Mouse (Mus musculus) megakaryocyte, embryonic 14.5 days (primary cell): Measurements from ENCODE around the gene Gm20388. TPM values are rescaled to one million over a fixed set of nuclear protein-coding genes. Genes with fewer than 3 reads are reported as not detected.

Experiments
- H3K27me3 ChIP-seq: replicated peaks from 2 replicates; pipeline ENCODE3; 2012; ENCODE audit warnings: inconsistent platforms
- H3K36me3 ChIP-seq: replicated peaks from 2 replicates; pipeline ENCODE3; 2012; ENCODE audit warnings: low read length, inconsistent platforms, mixed read lengths
- H3K4me1 ChIP-seq: 2 replicates; pipeline ENCODE4 v1.6.1; 2012; ENCODE audit warnings: inconsistent platforms
- H3K4me3 ChIP-seq: replicated peaks from 2 replicates; pipeline ENCODE3; 2012; ENCODE audit warnings: moderate library complexity, mild to moderate bottlenecking, inconsistent platforms
- H3K9me3 ChIP-seq: 2 replicates; pipeline ENCODE4 v1.6.1; 2012; ENCODE audit warnings: inconsistent platforms
- FLI1 ChIP-seq: IDR thresholded peaks from 2 replicates; pipeline ENCODE4 v1.6.1; 2012; ENCODE audit warnings: low read length, inconsistent platforms, mixed read lengths
- GATA1 ChIP-seq: IDR thresholded peaks from 3 replicates; pipeline ENCODE4 v1.6.1; 2012; ENCODE audit warnings: mixed read lengths, low read length, inconsistent platforms, borderline replicate concordance
- polyA plus RNA-seq: library from polyadenylated mRNA; stranded (reverse); fragments of >175 nt; gene quantifications from 2 replicates; pipeline ENCODE4 v1.2.3, GENCODE M21; 2012; ENCODE audit warnings: low replicate concordance; ENCODE audit not compliant: insufficient read depth

Gm20388 gene
- polyA plus RNA-seq, 1 experiment, result 111 TPM

DNA sequence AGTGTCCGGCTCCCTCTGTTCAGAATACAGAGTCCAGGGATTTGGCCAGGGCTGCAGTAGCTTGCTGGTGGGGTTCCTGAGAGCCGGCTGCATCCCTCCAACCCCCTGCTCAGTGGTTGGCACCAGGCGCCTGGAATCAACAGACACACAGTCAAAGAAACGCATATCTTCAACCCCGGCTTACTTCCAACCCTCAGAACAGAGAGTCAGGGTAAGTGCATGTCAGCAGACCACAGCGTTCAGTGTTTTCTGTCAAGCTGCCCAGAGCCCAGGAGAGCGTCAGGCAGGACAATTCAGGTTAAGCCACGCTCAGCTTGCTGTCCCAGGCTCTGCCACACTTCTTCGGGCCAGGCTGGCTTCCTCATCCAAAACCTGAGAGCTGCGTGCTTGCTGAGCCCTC is 1770.8 kb downstream of the Gm20388 start:
- no peak overlapping the region for H3K4me3 ChIP-seq
- no peaks in the 10 kb centered on the region for H3K36me3 ChIP-seq
- 0 out of 2 replicates have a peak, but pooled peaks cover 3% of the 10 kb centered on the region for H3K4me1 ChIP-seq
- no peak for TF ChIP-seq FLI1
- no peak for TF ChIP-seq GATA1
- H3K27me3 ChIP-seq, result peaks cover 57% of the 10 kb centered on the region
- no peaks in the 10 kb centered on the region for H3K9me3 ChIP-seq

DNA sequence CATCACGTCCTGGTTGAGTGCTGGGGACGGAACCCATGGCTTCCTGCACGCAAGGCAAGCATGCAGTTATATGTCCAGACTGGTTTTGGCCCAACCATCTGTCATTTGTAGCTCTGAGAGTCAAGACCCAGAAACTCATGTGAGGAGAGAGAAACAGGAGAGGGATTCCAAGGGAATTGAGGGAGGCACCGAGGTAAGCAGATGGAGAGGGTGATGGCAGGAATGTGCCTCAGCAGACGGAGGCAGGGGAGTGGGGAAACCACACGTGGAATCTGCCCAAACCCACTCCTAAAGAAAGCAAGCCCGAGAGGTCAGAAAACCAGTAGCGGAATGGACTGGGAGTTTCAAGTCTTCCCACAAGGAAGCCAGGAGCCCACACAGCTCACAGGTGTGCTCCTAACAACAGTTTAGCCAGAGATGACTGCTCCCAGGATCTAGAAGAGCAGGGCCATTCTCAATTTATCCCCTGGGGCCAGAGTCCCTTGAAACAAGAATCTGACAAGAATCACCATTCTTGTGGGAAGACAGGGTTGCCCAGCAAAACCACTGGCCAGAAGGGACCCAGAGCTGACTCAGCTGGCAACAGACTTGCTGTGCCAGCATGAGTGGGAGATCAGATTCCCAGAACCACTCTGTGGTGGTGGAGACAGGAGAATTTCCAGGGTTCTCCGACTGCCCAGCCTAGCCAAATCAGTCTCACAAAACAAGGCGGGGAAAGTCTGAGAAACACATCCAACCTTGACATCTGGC is 1772.6 kb downstream of the Gm20388 start:
- no peak for TF ChIP-seq FLI1
- no peak for TF ChIP-seq GATA1
- Histone ChIP-seq H3K36me3 (no peaks in the 10 kb centered on the region), H3K4me3 (no peak overlapping the region), H3K4me1 (0 out of 2 replicates have a peak, but pooled peaks cover 3% of the 10 kb centered on the region), H3K9me3 (no peaks in the 10 kb centered on the region), H3K27me3 (peaks cover 59% of the 10 kb centered on the region)

DNA sequence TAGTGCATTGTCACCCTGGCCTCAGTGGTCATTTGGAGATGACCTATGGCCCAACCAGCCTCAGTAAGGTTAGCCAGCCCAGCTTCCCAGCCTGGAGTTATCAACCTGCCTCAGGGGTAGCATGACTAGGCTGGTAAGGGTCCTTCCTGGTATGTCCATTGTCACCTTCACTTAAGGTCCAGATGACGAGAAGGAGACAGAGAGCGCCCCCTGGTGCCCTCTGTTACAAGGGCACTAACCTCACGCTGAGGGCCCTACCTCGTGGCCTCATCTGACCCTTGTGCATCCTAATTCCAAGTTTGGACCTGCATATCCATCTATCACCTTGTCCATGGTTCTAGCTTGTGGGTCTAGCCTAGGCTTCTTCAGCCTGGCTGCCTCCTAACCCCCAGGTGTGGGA is 1774.8 kb downstream of the Gm20388 start:
- H3K9me3 ChIP-seq, result no peaks in the 10 kb centered on the region
- H3K27me3 ChIP-seq, result peaks cover 73% of the 10 kb centered on the region
- H3K4me1 ChIP-seq, result peaks cover 3% of the 10 kb centered on the region; the same call in 1 of the 2 replicates
- TF ChIP-seq GATA1 (no peak), FLI1 (no peak)
- no peaks in the 10 kb centered on the region for H3K36me3 ChIP-seq
- no peak overlapping the region for H3K4me3 ChIP-seq

DNA sequence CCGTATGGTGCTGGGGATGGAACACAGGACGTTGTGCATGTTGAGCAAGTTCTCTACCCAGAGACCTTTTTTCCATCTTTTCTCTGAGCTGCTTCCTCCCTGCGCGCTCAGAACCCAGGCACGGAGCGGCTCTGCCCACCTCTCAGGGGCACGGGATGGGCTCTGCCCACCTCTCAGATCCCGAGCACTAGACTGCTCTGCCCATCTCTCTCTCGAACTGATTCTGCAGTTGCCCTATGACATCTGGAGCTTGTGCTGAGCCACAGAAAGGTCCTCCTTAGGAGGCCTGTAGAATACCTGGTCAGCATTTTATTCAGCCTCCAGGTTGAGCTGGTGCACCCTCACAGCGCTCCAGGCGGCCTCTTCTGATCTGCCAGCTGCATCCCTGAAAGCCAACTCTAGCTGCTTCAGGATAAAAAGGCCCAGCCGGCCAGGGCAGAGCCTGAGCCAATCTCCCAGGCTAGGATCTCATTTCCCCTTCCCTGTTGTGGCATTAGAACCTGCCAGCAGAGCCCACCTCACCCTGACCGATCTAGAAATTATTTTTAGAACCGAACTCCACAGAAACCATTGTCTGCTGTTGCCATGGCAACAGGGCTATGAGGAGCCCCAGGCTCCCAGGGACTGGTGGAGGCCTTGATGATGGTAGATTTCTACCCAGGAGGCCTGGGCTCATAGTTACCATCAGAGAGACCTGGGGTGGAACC is 1777.0 kb downstream of the Gm20388 start:
- peaks cover 71% of the 10 kb centered on the region for H3K27me3 ChIP-seq
- no peaks in the 10 kb centered on the region for H3K36me3 ChIP-seq
- peaks cover 8% of the 10 kb centered on the region; the same call in 1 of the 2 replicates for H3K4me1 ChIP-seq
- H3K9me3 ChIP-seq, result peaks cover 19% of the 10 kb centered on the region
- no peak overlapping the region for H3K4me3 ChIP-seq
- TF ChIP-seq GATA1 (no peak), FLI1 (no peak)

DNA sequence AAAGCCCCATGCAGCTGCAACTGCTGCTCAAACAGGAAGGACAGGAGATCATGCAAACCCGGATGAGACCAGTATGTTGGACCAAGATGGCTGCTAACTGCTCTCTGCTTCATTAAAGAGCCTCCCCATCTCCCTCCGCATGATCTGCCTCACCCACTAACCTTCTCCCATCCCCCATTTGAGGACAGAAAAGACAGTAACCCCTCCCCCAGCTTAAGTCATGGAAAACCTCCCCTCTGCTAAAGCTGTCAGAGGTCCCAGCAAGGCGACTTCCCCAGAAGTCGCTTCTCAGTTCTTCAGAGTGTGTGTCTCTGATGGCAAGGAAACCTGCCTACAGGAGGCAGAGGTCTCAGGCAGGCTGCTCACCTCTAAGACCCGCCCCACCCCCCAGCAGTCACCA is 1777.9 kb downstream of the Gm20388 start:
- TF ChIP-seq GATA1 (no peak), FLI1 (no peak)

DNA sequence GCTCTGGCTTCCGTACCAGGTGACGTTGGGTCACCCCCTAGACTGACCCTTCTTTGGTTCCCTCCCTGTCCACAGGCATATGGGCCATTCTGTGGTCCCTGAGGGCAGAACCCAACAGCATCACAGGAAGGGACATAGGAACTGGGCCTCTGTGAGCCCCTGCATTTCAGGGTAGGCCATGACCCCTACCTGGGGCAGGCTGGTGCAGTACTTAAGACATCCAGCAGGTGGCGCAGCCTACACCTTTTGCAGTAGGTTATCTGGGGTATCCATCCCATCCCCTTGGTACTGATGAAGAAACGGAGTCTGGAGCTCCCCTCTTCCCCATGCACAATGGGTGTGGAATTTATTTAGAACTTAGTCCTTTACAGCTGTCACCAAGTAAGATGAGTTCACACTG is 1783.8 kb downstream of the Gm20388 start:
- Histone ChIP-seq H3K4me1 (peaks cover 17% of the 10 kb centered on the region; the same call in 1 of the 2 replicates), H3K9me3 (peaks cover 19% of the 10 kb centered on the region), H3K4me3 (no peak overlapping the region), H3K36me3 (no peaks in the 10 kb centered on the region), H3K27me3 (peaks cover 68% of the 10 kb centered on the region)
- no peak for TF ChIP-seq FLI1
- TF ChIP-seq GATA1, result no peak

More for the DNA sequence above, 1777.9 kb downstream of the Gm20388 start:
- Histone ChIP-seq H3K27me3 (peaks cover 66% of the 10 kb centered on the region), H3K4me3 (no peak overlapping the region), H3K36me3 (no peaks in the 10 kb centered on the region), H3K4me1 (peaks cover 8% of the 10 kb centered on the region; the same call in 1 of the 2 replicates), H3K9me3 (peaks cover 19% of the 10 kb centered on the region)

DNA sequence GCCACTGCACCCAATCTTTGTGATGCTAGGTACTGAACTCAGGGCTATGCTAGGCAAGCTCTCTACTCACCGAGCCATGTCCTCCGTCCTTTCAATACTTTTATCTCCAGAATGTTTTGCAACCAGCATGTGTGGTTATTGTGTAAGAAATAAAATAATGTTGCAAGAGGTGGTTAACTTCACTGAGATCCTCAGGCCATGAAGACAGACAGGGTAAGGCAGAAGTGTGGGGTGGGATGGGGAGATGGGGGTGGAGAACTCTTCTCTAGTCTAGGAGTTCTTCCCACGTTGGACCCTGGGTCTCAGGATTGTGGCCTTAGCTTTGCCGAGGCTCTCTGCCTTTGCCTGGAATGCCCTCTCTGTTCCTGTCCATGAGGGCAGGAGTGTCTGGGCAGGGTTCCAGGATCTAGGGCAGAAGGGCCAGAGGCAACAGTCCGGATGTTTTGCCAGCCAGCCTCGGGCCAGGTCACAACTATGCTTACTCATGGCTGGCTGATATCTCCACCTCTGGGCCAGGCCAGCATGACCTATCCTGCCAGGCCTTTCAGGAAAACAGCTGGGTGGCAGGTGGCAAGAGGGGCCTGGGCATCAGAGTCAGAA is 1785.0 kb downstream of the Gm20388 start:
- peaks cover 14% of the 10 kb centered on the region; the same call in 1 of the 2 replicates for H3K4me1 ChIP-seq
- TF ChIP-seq GATA1 (no peak), FLI1 (no peak)
- peaks cover 66% of the 10 kb centered on the region for H3K27me3 ChIP-seq
- H3K36me3 ChIP-seq, result no peaks in the 10 kb centered on the region
- peaks cover 27% of the 10 kb centered on the region for H3K9me3 ChIP-seq
- no peak overlapping the region for H3K4me3 ChIP-seq

DNA sequence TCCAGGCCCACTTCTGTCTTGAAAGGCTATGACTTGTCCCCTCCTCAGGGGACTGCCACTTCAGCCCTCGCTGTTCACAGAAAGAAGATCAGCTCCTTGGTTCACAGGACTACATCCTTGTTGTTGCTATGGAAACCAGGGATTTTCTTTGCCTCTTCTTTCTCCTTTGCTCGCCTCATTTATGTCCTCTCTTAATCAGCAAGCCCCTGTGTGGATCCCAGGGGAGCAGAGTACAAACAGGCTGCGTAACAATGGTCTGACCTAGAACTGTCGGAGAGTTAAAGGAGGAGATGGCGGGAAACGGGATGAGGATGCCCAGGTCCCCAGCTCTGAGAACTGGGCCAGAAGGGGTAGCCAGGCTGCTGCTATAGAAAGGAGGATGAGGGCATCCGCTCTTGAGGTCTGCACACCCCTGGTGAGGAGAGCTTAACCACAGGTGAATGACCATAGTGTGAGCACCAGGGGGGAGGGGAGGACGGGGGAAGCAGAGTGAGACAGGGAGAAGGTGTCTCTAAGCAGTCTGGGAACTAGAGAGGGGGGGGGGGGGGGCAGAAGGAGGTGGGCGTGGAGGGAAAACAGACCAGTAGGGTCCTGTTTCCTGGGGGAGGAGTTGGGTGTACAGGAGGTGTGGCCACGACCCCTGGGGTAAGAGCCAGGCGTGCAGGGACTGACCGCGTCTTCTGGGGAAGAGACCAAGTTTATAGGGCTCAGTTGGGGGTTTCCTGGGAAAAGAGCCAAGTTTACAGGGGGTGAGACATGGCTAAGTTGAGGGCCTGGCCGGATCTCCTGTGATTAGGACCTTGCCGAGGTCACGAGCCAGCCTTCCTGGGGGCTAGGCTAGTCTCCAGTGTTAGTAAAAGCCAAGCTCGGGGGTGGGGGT is 1787.3 kb downstream of the Gm20388 start:
- Histone ChIP-seq H3K36me3 (no peaks in the 10 kb centered on the region), H3K27me3 (peaks cover 64% of the 10 kb centered on the region), H3K9me3 (peaks cover 16% of the 10 kb centered on the region), H3K4me3 (no peak overlapping the region), H3K4me1 (peaks cover 12% of the 10 kb centered on the region; the same call in 1 of the 2 replicates)
- TF ChIP-seq GATA1 (no peak), FLI1 (no peak)

DNA sequence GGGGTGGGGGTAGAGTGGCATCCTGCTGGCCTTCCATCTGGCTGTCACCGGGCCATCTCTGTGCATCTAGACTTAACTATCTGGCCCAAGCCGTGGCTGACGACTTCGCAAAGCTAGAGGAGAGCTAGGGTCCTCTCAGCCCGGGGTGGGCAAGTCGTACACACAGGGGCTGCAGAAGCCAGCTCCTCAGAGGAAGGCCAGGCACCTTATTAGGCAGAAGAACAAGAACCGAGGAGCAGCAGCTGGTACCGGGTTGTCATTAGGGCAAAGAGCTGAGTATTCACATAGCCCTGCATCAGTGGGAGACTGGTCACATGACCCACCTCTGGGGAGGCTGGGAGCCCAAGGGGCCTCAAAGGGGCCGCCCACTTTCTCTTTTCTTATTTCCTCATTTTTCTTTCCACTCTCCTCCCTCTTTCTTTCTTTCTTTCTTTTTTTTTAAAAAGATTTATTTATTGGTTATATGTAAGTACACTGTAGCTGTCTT is 1788.0 kb downstream of the Gm20388 start:
- no peak for TF ChIP-seq GATA1
- Histone ChIP-seq H3K27me3 (peaks cover 68% of the 10 kb centered on the region), H3K9me3 (peaks cover 20% of the 10 kb centered on the region), H3K4me1 (peaks cover 10% of the 10 kb centered on the region; the same call in 1 of the 2 replicates), H3K36me3 (no peaks in the 10 kb centered on the region), H3K4me3 (no peak overlapping the region)
